Mouse (Mus musculus) kidney, postnatal 36 days (tissue): ENCODE data around the gene Slc13a5.

Experiments
- DNase-seq, 2 experiments: peaks; one replicate each; pipeline ENCODE4 v3.0.0; 2021 to 2022; ENCODE audit warnings: mixed read lengths in 2 of 2

The Slc13a5 gene

GRCm38 (mm10) chr11:72196506-72196905, 70.5 kb downstream of the Slc13a5 start:
- DNase-seq, result no peak

GRCm38 (mm10) chr11:72194259-72194658, 72.8 kb downstream of the Slc13a5 start:
- DNase-seq, result no peak
